Mouse (Mus musculus) heart, adult 2 months (tissue): ENCODE measurements around the gene Nanos3.

Source experiments
- CTCF ChIP-seq: fragments of 200-600 bp; IDR thresholded peaks from 2 replicates; pipeline ENCODE4 v1.8.1; 2022; ENCODE audit warnings: antibody characterized with exemption, mild to moderate bottlenecking, moderate library complexity
- POLR2A ChIP-seq: fragments of 200-500 bp; IDR thresholded peaks from 2 replicates; pipeline ENCODE4 v1.6.1; 2011; ENCODE audit warnings: mild to moderate bottlenecking, low read depth, low read length, control low read depth; ENCODE audit not compliant: insufficient read depth

DNA sequence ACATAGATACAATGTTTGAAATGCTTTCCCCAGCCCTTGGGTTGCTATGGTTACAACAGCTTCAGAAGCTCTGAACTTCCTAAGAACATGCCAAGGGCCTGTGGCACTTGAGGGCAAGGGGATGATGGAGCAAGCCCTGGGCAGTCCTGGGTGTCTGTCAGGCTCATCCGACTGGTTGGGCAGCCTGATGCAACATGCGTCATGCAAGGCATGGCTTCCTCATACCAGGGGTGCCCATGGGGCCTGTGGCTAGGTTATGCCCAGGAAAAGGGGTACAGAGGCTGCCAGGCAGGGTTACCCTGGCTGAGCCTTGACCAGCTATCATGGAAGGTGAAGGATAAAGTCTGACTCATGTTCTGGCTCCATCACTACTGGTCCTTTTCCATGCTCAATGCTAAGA, 48.0 kb upstream of the Nanos3 start:
- no peak for TF ChIP-seq POLR2A
- no peak for TF ChIP-seq CTCF
